Mouse (Mus musculus) CD4-positive, CD25-positive, alpha-beta regulatory T cell, adult 9 weeks (primary cell): ENCODE data around the gene Rpl15. TPM values are rescaled to one million over a fixed set of nuclear protein-coding genes. Genes with fewer than 3 reads are reported as not detected.

Experiments used
- polyA plus RNA-seq: library from polyadenylated mRNA; unstranded; fragments of 100-300 nt; shearing (Covaris generic); gene quantifications from one replicate; pipeline ENCODE4 v1.2.1, GENCODE M21; 2017

Gene Rpl15
- 848 TPM for polyA plus RNA-seq

DNA sequence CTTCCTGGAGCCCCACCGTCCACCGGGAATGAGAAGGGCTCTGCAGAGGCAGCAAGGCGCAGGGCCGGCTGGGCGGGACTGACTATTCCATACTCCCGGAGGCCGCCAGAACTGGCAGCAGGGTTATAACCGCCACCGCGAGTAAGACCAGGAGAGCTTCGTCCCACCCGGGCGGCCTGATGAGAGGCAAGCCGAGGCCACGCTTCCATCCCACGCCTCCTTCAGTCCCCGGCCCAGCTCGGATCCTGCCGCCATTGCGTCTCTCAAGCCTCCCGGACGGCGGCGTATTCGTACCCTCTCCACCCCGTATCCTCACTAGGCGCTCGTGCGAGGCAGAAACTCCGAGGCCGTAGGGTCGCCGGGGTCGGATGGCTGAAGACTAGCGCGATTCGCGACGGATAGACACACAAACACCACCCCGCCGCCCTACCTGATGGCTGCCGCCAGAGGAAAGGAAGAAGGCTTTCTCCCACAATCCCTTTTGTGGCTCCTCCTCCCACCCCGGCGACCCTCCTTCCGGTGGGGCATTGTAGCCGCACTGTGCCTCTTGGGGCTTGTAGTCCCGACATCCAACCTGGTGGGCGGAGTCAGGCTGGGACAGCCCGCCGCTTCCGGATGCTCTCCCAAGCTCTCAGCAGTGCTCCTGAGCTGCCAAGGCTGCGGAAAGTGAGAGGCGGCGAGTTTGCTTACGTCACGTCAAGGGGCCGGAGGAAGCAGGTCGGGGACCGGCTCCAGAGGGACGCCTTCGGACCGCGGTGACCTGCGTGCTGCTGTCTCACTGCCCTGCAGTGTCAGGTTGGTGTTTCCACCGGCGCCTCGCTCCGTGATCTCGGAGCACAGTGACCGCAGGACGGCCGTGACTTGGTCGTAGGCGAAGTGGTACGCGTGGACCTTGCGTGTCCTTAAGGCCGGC lies at the start of gene Rpl15, which contains the start of gene Nkiras1:
Rpl15 (minus strand) TSS at position 863 of the 913 bp plus-strand sequence.
Nkiras1 (plus strand) TSS at position 608 of the 913 bp plus-strand sequence.

DNA sequence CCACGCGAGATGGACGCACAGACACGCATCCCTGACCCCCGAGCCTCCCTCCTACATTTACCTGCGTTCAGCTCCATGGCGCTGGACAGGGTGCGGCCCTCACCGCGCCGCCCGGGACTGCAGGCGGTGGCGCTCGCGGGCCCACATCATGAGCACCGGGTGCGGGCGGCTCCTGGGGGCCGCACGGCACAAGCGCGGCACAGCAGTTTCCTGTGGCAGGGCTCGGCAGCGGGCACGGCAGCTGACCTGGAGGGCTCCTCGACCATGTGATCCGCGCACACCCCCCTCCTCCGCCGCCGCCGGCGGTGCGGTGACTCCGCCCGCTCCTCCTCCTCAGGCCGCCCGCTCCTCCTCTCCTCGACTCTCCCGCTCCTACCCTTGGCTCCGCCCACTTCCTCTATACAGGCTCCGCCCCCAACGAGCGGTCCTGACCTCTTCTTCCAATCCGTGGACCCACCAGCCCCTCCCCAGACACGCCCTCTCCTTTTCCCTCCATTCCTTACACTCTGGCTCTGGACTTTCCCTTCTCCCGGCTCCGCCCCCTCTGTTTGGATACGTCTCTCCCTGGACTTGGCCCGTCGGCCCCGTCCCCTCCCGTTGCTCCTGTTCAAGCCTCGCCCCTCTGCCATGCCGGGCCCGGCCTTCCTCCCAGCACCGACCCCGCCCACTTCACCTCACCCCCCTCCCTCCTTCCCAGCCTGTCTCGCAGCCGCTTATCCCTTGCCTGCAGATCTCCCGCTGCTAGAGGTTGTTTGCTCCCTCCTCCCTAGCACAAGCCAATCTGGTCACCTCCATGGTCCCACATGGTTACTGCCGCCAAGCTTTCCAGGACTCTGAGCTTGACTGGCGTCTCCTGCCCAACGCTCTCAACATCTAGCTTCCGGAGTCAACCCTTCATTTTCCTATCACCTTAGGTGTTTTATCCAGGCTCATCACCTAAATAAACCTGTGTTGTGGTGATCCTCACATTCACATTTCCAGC lies 32.1 kb downstream of the Rpl15 start, which contains the start of gene Nr1d2:
Nr1d2 (minus strand) TSS at position 378 of the 982 bp plus-strand sequence.

Other genes starting within 250 kb of the Rpl15 start
- gene Nr1d2, start 32.3 kb downstream of the Rpl15 start, polyA plus RNA-seq = 9.4 TPM
- 29.4 TPM for gene Nkiras1, start 255 bp downstream of the Rpl15 start, polyA plus RNA-seq
- gene Ube2e1, start 60.5 kb upstream of the Rpl15 start, polyA plus RNA-seq = 104 TPM